Comparison of ENCODE assay signal across 8 mouse cellular contexts in the genomic region with DNA sequence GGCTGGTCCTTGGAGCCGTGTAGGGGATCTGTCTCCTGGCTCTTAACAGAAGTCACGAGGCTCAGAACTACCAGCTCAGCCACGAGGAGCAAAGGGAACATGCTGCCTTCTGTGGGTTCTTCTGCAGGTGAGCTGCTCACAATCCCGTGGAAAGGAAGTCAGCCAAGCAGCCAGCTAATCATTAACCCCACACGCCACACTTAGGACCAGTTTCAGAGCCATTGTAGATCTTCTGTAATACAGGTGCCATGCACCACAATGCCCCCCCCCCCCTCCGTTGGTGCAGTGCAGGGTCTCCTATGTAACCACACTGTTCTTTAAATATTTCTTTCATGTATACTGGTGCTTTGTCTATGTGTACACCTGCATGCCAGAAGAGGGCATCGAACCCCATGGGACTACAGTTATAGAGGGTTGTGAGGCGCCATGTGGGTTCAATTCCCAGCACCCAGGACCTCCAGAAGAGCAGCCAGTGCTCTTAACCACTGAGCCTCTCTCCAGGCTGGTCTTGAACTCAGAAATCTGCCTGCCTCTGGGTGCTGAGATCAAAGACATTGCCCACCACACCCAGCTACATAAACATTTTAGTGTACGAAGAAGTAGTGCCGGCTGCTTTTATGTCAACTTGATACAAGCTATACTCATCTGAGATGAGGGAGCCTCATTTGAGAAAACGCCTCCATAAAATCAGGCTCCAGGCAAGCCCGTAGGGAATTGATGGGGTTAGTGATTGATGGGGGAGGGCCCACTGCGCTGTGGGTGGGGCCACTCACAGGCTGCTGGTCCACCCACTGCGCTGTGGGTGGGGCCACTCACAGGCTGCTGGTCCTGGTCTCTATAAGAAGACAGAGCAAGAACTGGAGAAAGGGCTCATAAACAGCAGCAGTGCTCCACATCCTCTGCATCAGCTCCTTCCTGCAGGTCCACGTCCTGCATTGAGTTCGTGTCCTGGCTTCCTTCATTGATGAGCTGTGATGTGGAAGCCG. TPM values are rescaled to one million over a fixed set of nuclear protein-coding genes. Genes with fewer than 3 reads are reported as not detected.
A peak's percentile ranks its signal among the peaks of the same experiment; 100 is the strongest.
DNase-seq lines count a peak whose midpoint lies in the region; ATAC-seq and TF ChIP-seq lines count a peak whose summit lies in the region.

TSS of gene Tmed6 (minus strand) at position 134 of the 986 bp plus-strand sequence.

- ATAC-seq in stomach, postnatal 0 days (ENCODE audit: low FRiP score, low TSS enrichment): peak; percentile 71
- ATAC-seq in forebrain, embryonic 15.5 days (replicated peaks): no peak

- no peaks in the 10 kb centered on the region for H3K36me3 ChIP-seq in stomach, postnatal 0 days (ENCODE audit: control insufficient read depth, insufficient read depth, low read length)
- peaks cover 18% of the 10 kb centered on the region for H3K36me3 ChIP-seq in forebrain, embryonic 15.5 days
- H3K36me3 ChIP-seq in limb, embryonic 10.5 days: peaks cover 26% of the 10 kb centered on the region

- no peak within 1 kb of the TSS for H3K9ac ChIP-seq in stomach, postnatal 0 days (ENCODE audit: low read length)
- H3K9ac ChIP-seq in forebrain, embryonic 15.5 days (replicated peaks): no peak within 1 kb of the TSS

- no peaks in the 10 kb centered on the region for H3K4me1 ChIP-seq in stomach, postnatal 0 days (replicated peaks; ENCODE audit: control insufficient read depth, insufficient read depth)
- no peaks in the 10 kb centered on the region for H3K4me1 ChIP-seq in forebrain, embryonic 15.5 days
- H3K4me1 ChIP-seq in limb, embryonic 10.5 days: peaks cover 11% of the 10 kb centered on the region

- H3K9me3 ChIP-seq in stomach, postnatal 0 days (ENCODE audit: control insufficient read depth, low read length): no peaks in the 10 kb centered on the region
- no peaks in the 10 kb centered on the region for H3K9me3 ChIP-seq in forebrain, embryonic 15.5 days
- H3K9me3 ChIP-seq in limb, embryonic 10.5 days (replicated peaks): no peaks in the 10 kb centered on the region

- 46% methylated on average over 17 of the region's 17 CpGs for WGBS in stomach, postnatal 0 days
- 68% methylated on average over 17 of the region's 17 CpGs for WGBS in forebrain, embryonic 15.5 days
- 59% methylated on average over 17 of the region's 17 CpGs for WGBS in limb, embryonic 10.5 days

- DNase-seq in retina, embryonic 14.5 days (ENCODE audit: low spot score): peak; percentile 23
- DNase-seq in retina, postnatal 1 day: no peak
- peak; percentile 85 for DNase-seq in kidney, adult 18-20 months
- DNase-seq in lung, adult 18-20 months: peak; percentile 41 to 53
- peak; percentile 66 for DNase-seq in stomach, postnatal 0 days (ENCODE audit: low spot score)
- no peak for DNase-seq in limb, embryonic 10.5 days (ENCODE audit: low spot score)
- DNase-seq in layer of hippocampus, adult 9-11 months: no peak

- no peak for TF ChIP-seq CTCF in stomach, postnatal 0 days (IDR thresholded peaks at IDR 0.05; ENCODE audit: low read depth)

- no peak within 1 kb of the TSS for H3K27ac ChIP-seq in stomach, postnatal 0 days (replicated peaks)
- H3K27ac ChIP-seq in forebrain, embryonic 15.5 days (replicated peaks): no peak within 1 kb of the TSS
- no peak within 1 kb of the TSS for H3K27ac ChIP-seq in limb, embryonic 10.5 days

- no peaks in the 10 kb centered on the region for H3K27me3 ChIP-seq in stomach, postnatal 0 days (ENCODE audit: control insufficient read depth, insufficient read depth, low read length)
- H3K27me3 ChIP-seq in forebrain, embryonic 15.5 days: no peaks in the 10 kb centered on the region
- no peaks in the 10 kb centered on the region for H3K27me3 ChIP-seq in limb, embryonic 10.5 days (ENCODE audit: low read depth, poor library complexity, severe bottlenecking)

- H3K4me2 ChIP-seq in stomach, postnatal 0 days (replicated peaks; ENCODE audit: low read depth): no peak within 1 kb of the TSS
- no peak within 1 kb of the TSS for H3K4me2 ChIP-seq in forebrain, embryonic 15.5 days (replicated peaks)

- no peak for TF ChIP-seq EP300 in stomach, postnatal 0 days (optimal IDR thresholded peaks at IDR 0.05)

- H3K4me3 ChIP-seq in stomach, postnatal 0 days (ENCODE audit: low read depth, low read length): no peak within 1 kb of the TSS
- no peak within 1 kb of the TSS for H3K4me3 ChIP-seq in forebrain, embryonic 15.5 days
- no peak within 1 kb of the TSS for H3K4me3 ChIP-seq in limb, embryonic 10.5 days

RNA-seq across cellular contexts. Expression of gene Tmed6, which starts in this region (rescaled TPM):
- polyA plus RNA-seq in stomach, postnatal 0 days (2015; fragmentation: Nextera tagmentation; extraction: Ambion mirVana): 79.6 and 81.7 TPM in 2 replicates
- polyA plus RNA-seq in forebrain, embryonic 15.5 days (2015; fragmentation: Nextera tagmentation; extraction: Ambion mirVana): not detected in 2 replicates
- polyA plus RNA-seq in limb, embryonic 10.5 days (2016; fragmentation: Nextera tagmentation; extraction: Ambion mirVana): 0.34 TPM in 1 of 2 replicates, not detected in the other

Comparison
In these comparisons a context has a peak if more than half of its experiments do, and no peak if none do; other contexts are left out.
1. RNA of gene Tmed6 (polyA plus RNA-seq): 79.6 to 81.7 TPM in stomach, postnatal 0 days; 0.34 TPM in limb, embryonic 10.5 days and not detected in forebrain, embryonic 15.5 days; every median in the first group is over 10 times any median in the second.
2. DNase-seq: peak in retina, embryonic 14.5 days (single experiment), kidney, adult 18-20 months (single experiment), lung, adult 18-20 months (2 of 2) and stomach, postnatal 0 days (single experiment); none in retina, postnatal 1 day (single experiment), limb, embryonic 10.5 days (single experiment) and layer of hippocampus, adult 9-11 months (single experiment).